Mouse (Mus musculus) CH12.LX (cell line): Measurements from ENCODE around the gene Sh2d4b. TPM values are rescaled to one million over a fixed set of nuclear protein-coding genes. Genes with fewer than 3 reads are reported as not detected.

Source experiments
- DNase-seq: peaks from one replicate; pipeline ENCODE4 v3.0.0-alpha.2; 2013; ENCODE audit errors: extremely low read depth
- H3K27ac ChIP-seq: 2 replicates; pipeline ENCODE4 v1.5.1; 2012; ENCODE audit warnings: low read depth, mild to moderate bottlenecking, control low read depth, moderate library complexity; ENCODE audit not compliant: insufficient read depth
- H3K27me3 ChIP-seq: replicated peaks from 2 replicates; pipeline ENCODE3; 2012; ENCODE audit warnings: inconsistent platforms
- H3K36me3 ChIP-seq, 2 experiments: replicated peaks in 1 of 2; 2 replicates each; pipeline versions ENCODE3 to v1.6.1; 2012; ENCODE audit warnings: inconsistent platforms in 1 of 2, low read length in 1 of 2, mild to moderate bottlenecking in 1 of 2, mixed read lengths in 1 of 2, moderate library complexity in 1 of 2; ENCODE audit not compliant: control insufficient read depth in 1 of 2, insufficient read depth in 1 of 2
- H3K4me1 ChIP-seq, 2 experiments: 2 replicates each; pipeline ENCODE4 v1.6.1; 2012; ENCODE audit warnings: inconsistent platforms in 1 of 2, moderate library complexity in 1 of 2; ENCODE audit not compliant: insufficient read depth in 2 of 2, control insufficient read depth in 1 of 2
- H3K4me2 ChIP-seq: 2 replicates; pipeline ENCODE4 v1.6.1; 2012; ENCODE audit warnings: low read depth, mild to moderate bottlenecking, control low read depth; ENCODE audit not compliant: poor library complexity, insufficient read depth, severe bottlenecking
- H3K4me3 ChIP-seq, 3 experiments: fragments of 150-350 bp in 1 of 3; sonication (generic) in 1 of 3; replicated peaks in 1 of 3; 2 replicates each; pipeline versions ENCODE3 to v1.5.1; 2011 to 2012; ENCODE audit warnings: low read depth in 2 of 3, low read length in 2 of 3, mild to moderate bottlenecking in 2 of 3, moderate library complexity in 2 of 3, control low read depth in 1 of 3, improper control_type of control experiment in 1 of 3, inconsistent platforms in 1 of 3, mixed read lengths in 1 of 3; ENCODE audit not compliant: poor library complexity in 1 of 3
- H3K79me2 ChIP-seq: replicated peaks from 2 replicates; pipeline ENCODE4 v1.6.1; 2012; ENCODE audit warnings: mild to moderate bottlenecking, moderate library complexity; ENCODE audit not compliant: control insufficient read depth, poor library complexity, insufficient read depth, severe bottlenecking; ENCODE audit errors: extremely low read depth
- H3K9ac ChIP-seq: 2 replicates; pipeline ENCODE4 v1.6.1; 2012; ENCODE audit warnings: low read depth, mild to moderate bottlenecking, control low read depth, moderate library complexity; ENCODE audit not compliant: insufficient read depth
- H3K9me3 ChIP-seq: replicated peaks from 2 replicates; pipeline ENCODE3; 2012; ENCODE audit warnings: low read length, inconsistent platforms, mixed read lengths
- CTCF ChIP-seq, 2 experiments: IDR thresholded peaks in 1 of 2; conservative IDR thresholded peaks in 1 of 2; 2 replicates each; pipeline ENCODE4 v1.5.1; 2011 to 2012; ENCODE audit warnings: low read depth in 2 of 2, low read length in 2 of 2, improper control_type of control experiment in 1 of 2, inconsistent platforms in 1 of 2, mild to moderate bottlenecking in 1 of 2, moderate library complexity in 1 of 2
- E2F4 ChIP-seq: IDR thresholded peaks from 2 replicates; pipeline ENCODE4 v1.6.1; 2011; ENCODE audit warnings: low read depth, low read length, improper control_type of control experiment; ENCODE audit not compliant: insufficient replicate concordance
- ELF1 ChIP-seq: IDR thresholded peaks from 2 replicates; pipeline ENCODE4 v1.6.1; 2014; ENCODE audit warnings: low read depth, mild to moderate bottlenecking, inconsistent platforms, low read length, improper control_type of control experiment
- EP300 ChIP-seq: IDR thresholded peaks from 2 replicates; pipeline ENCODE4 v1.6.1; 2011; ENCODE audit warnings: low read length, improper control_type of control experiment
- HCFC1 ChIP-seq: IDR thresholded peaks from 2 replicates; pipeline ENCODE4 v1.6.1; 2012; ENCODE audit warnings: low read depth, mild to moderate bottlenecking, inconsistent platforms, low read length, improper control_type of control experiment
- IRF4 ChIP-seq: IDR thresholded peaks from 2 replicates; pipeline ENCODE4 v1.6.1; 2014; ENCODE audit warnings: low read depth, mild to moderate bottlenecking, inconsistent platforms, low read length, improper control_type of control experiment
- JUN ChIP-seq: IDR thresholded peaks from 2 replicates; pipeline ENCODE4 v1.6.1; 2011; ENCODE audit warnings: low read depth, mild to moderate bottlenecking, low read length, improper control_type of control experiment, moderate library complexity; ENCODE audit not compliant: insufficient read depth
- JUND ChIP-seq: conservative IDR thresholded peaks from 2 replicates; pipeline ENCODE4 v1.6.1; 2011; ENCODE audit warnings: low read depth, low read length, improper control_type of control experiment
- MAFK ChIP-seq: IDR thresholded peaks from 2 replicates; pipeline ENCODE4 v1.6.1; 2011; ENCODE audit warnings: low read length, improper control_type of control experiment; ENCODE audit not compliant: insufficient replicate concordance
- MAX ChIP-seq: IDR thresholded peaks from 2 replicates; pipeline ENCODE4 v1.6.1; 2011; ENCODE audit warnings: low read length, improper control_type of control experiment
- MAZ ChIP-seq: IDR thresholded peaks from 2 replicates; pipeline ENCODE4 v1.6.1; 2012; ENCODE audit warnings: low read depth, mild to moderate bottlenecking, inconsistent platforms, low read length, improper control_type of control experiment, moderate library complexity
- MEF2A ChIP-seq: IDR thresholded peaks from 2 replicates; pipeline ENCODE4 v1.6.1; 2014; ENCODE audit warnings: low read depth, mild to moderate bottlenecking, inconsistent platforms, low read length, improper control_type of control experiment, borderline replicate concordance
- MXI1 ChIP-seq: IDR thresholded peaks from 2 replicates; pipeline ENCODE4 v1.6.1; 2011; ENCODE audit warnings: mild to moderate bottlenecking, low read depth, low read length, improper control_type of control experiment
- MYC ChIP-seq: IDR thresholded peaks from 2 replicates; pipeline ENCODE4 v1.6.1; 2011; ENCODE audit warnings: low read depth, mild to moderate bottlenecking, improper control_type of control experiment, low read length
- NELFE ChIP-seq: IDR thresholded peaks from 2 replicates; pipeline ENCODE4 v1.6.1; 2011; ENCODE audit warnings: low read depth, low read length, improper control_type of control experiment
- NRF1 ChIP-seq: IDR thresholded peaks from 2 replicates; pipeline ENCODE4 v1.6.1; 2014; ENCODE audit warnings: low read depth, mild to moderate bottlenecking, inconsistent platforms, low read length, improper control_type of control experiment, moderate library complexity
- POLR2A ChIP-seq: IDR thresholded peaks from 2 replicates; pipeline ENCODE4 v1.6.1; 2011; ENCODE audit warnings: low read depth, mild to moderate bottlenecking, improper control_type of control experiment, low read length
- POLR2AphosphoS2 ChIP-seq: IDR thresholded peaks from 2 replicates; pipeline ENCODE4 v1.6.1; 2011; ENCODE audit warnings: low read depth, low read length, improper control_type of control experiment
- RCOR1 ChIP-seq: conservative IDR thresholded peaks from 2 replicates; pipeline ENCODE4 v1.6.1; 2012; ENCODE audit warnings: low read depth, mild to moderate bottlenecking, inconsistent platforms, low read length, improper control_type of control experiment
- SMC3 ChIP-seq: IDR thresholded peaks from 2 replicates; pipeline ENCODE4 v1.6.1; 2011; ENCODE audit warnings: low read depth, low read length, improper control_type of control experiment
- TBP ChIP-seq: conservative IDR thresholded peaks from 2 replicates; pipeline ENCODE4 v1.6.1; 2011; ENCODE audit warnings: low read depth, low read length, improper control_type of control experiment
- UBTF ChIP-seq: IDR thresholded peaks from 2 replicates; pipeline ENCODE4 v1.6.1; 2012; ENCODE audit warnings: low read depth, mild to moderate bottlenecking, inconsistent platforms, low read length, improper control_type of control experiment, moderate library complexity
- USF1 ChIP-seq: IDR thresholded peaks from 2 replicates; pipeline ENCODE4 v1.6.1; 2014; ENCODE audit warnings: low read depth, mild to moderate bottlenecking, inconsistent platforms, low read length, improper control_type of control experiment
- ZKSCAN1 ChIP-seq: IDR thresholded peaks from 2 replicates; pipeline ENCODE4 v1.6.1; 2012; ENCODE audit warnings: low read depth, inconsistent platforms, low read length, improper control_type of control experiment, borderline replicate concordance
- ZMIZ1 ChIP-seq: IDR thresholded peaks from 2 replicates; pipeline ENCODE4 v1.6.1; 2012; ENCODE audit warnings: low read depth, mild to moderate bottlenecking, inconsistent platforms, low read length, improper control_type of control experiment
- dilution Hi-C: fragments of 300-500 bp; cut with MboI; formaldehyde crosslinking; loops from 2 replicates; pipeline ENCODE4 v1.14.3; 2020; ENCODE audit warnings: low sequenced_read_pairs; ENCODE audit not compliant: extremely low pct_unique_long_range_greater_than_20kb, extremely low pct_ligation_motif_present
- in situ Hi-C: fragments of 300-500 bp; cut with MboI; formaldehyde crosslinking; loops from 3 replicates; pipeline ENCODE4 v1.14.3; 2019; ENCODE audit warnings: low sequenced_read_pairs, low pct_ligation_motif_present, low pct_unique_long_range_greater_than_20kb, mixed read lengths
- polyA plus RNA-seq: library from polyadenylated mRNA; unstranded; fragments of >175 nt; gene quantifications from 2 replicates; pipeline ENCODE4 v1.2.1, GENCODE M21; 2012; ENCODE audit warnings: low read depth; ENCODE audit not compliant: insufficient read length
- total RNA-seq, 2 experiments: library from RNA; depleted of rRNA; stranded (reverse); fragments of 300-350 nt in 1 of 2; fragments of >200 nt in 1 of 2; gene quantifications; 2 replicates each; pipeline ENCODE4 v1.2.3; 2012 to 2014

Sh2d4b gene
- total and polyA plus RNA-seq, 3 experiments: 0.04 to 0.17 TPM; not detected in 1

GRCm38 (mm10) chr14:40891506-40891905, 1.6 kb downstream of the Sh2d4b start:
- no peaks in the 10 kb centered on the region for H3K36me3 ChIP-seq
- peaks cover 0 to 14% of the 10 kb centered on the region in 2 experiments; a peak in 2 of 4 replicates for H3K4me1 ChIP-seq
- dilution Hi-C loops (no loop called here), in situ Hi-C loops (no loop called here)
- H3K9ac ChIP-seq: no peak overlapping the region
- no peak for DNase-seq
- H3K79me2 ChIP-seq: no peaks in the 10 kb centered on the region
- H3K27ac ChIP-seq: no peak overlapping the region
- H3K4me2 ChIP-seq: no peak overlapping the region
- peaks cover 2% of the 10 kb centered on the region for H3K27me3 ChIP-seq
- H3K9me3 ChIP-seq: no peaks in the 10 kb centered on the region
- H3K4me3 ChIP-seq: no peak overlapping the region
- TF ChIP-seq E2F4: no peak
- TF ChIP-seq EP300: peak; percentile 9; the same call in 1 of the 2 replicates

DNA sequence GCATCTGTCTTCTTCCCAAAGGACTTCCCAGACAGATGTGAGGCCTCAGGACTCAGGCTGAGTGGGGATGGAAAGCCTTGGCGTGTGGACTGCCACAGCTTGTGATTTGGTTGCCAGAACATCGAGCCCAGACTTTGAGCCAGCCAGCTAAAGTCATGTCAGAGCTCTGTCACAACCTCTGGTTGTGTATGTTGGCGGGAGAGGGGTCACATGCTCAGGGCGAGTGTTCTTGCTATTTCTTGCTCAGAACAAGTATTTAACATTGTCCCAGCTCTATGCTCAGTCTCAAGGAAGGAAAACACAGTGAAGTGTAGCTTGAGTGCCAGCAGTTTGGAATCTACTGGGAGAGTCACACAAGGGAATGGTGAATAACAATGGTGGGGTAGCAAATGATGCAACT, 3.4 kb downstream of the Sh2d4b start:
- dilution Hi-C loops: no loop called here
- peaks cover 0 to 14% of the 10 kb centered on the region in 2 experiments; a peak in 2 of 4 replicates for H3K4me1 ChIP-seq
- TF ChIP-seq CTCF (conservative IDR thresholded peaks at IDR 0.05 in 1 of 2, IDR thresholded peaks at IDR 0.05 in 1 of 2; ENCODE audit: low read depth in 2 of 2, low read length in 2 of 2): no peak
- no peak for TF ChIP-seq HCFC1
- no peak for TF ChIP-seq UBTF
- TF ChIP-seq MYC: no peak
- TF ChIP-seq ZMIZ1: no peak
- TF ChIP-seq MAX: no peak
- no peak for TF ChIP-seq TBP
- no peak for TF ChIP-seq POLR2AphosphoS2
- no peak for TF ChIP-seq ZKSCAN1
- TF ChIP-seq, all 38 proteins: peak for 0
- H3K9me3 ChIP-seq: no peaks in the 10 kb centered on the region
- no peak overlapping the region for H3K4me2 ChIP-seq
- H3K27me3 ChIP-seq: no peaks in the 10 kb centered on the region
- no peak overlapping the region for H3K9ac ChIP-seq
- no peaks in the 10 kb centered on the region for H3K79me2 ChIP-seq
- no peak for DNase-seq
- no peak overlapping the region for H3K4me3 ChIP-seq
- no peaks in the 10 kb centered on the region for H3K36me3 ChIP-seq
- in situ Hi-C loops: no loop called here
- H3K27ac ChIP-seq: no peak overlapping the region

GRCm38 (mm10) chr14:40889181-40889580, 3.9 kb downstream of the Sh2d4b start:
- DNase-seq: no peak
- dilution Hi-C loops: no loop called here
- in situ Hi-C loops: no loop called here

More at GRCm38 (mm10) chr14:40889181-40889580, 3.9 kb downstream of the Sh2d4b start:
- no peak for TF ChIP-seq IRF4
- no peak for TF ChIP-seq CTCF (conservative IDR thresholded peaks at IDR 0.05 in 1 of 2, IDR thresholded peaks at IDR 0.05 in 1 of 2; ENCODE audit: low read depth in 2 of 2, low read length in 2 of 2)
- TF ChIP-seq RCOR1: no peak
- TF ChIP-seq MXI1: no peak
- TF ChIP-seq MAX: no peak
- TF ChIP-seq JUN: no peak
- TF ChIP-seq MYC: no peak
- TF ChIP-seq ZMIZ1: no peak
- TF ChIP-seq HCFC1: no peak
- TF ChIP-seq MAZ: no peak
- no peak for TF ChIP-seq NELFE
- TF ChIP-seq MAFK: no peak
- TF ChIP-seq SMC3: no peak
- TF ChIP-seq NRF1: no peak
- no peak for TF ChIP-seq POLR2A
- no peak for TF ChIP-seq MEF2A
- TF ChIP-seq JUND: no peak
- TF ChIP-seq USF1: no peak
- no peak for TF ChIP-seq ELF1
- no peak for TF ChIP-seq EP300
- H3K9ac ChIP-seq: no peak overlapping the region
- no peak overlapping the region for H3K27ac ChIP-seq
- H3K4me1 ChIP-seq: peaks cover 0 to 10% of the 10 kb centered on the region in 2 experiments; a peak in 2 of 4 replicates
- H3K27me3 ChIP-seq: no peaks in the 10 kb centered on the region
- no peaks in the 10 kb centered on the region for H3K9me3 ChIP-seq
- no peaks in the 10 kb centered on the region for H3K36me3 ChIP-seq
- H3K4me3 ChIP-seq: no peak overlapping the region
- H3K79me2 ChIP-seq: no peaks in the 10 kb centered on the region
- H3K4me2 ChIP-seq: no peak overlapping the region
